Mouse (Mus musculus): Measurements from ENCODE around the gene Plppr1.

DNA sequence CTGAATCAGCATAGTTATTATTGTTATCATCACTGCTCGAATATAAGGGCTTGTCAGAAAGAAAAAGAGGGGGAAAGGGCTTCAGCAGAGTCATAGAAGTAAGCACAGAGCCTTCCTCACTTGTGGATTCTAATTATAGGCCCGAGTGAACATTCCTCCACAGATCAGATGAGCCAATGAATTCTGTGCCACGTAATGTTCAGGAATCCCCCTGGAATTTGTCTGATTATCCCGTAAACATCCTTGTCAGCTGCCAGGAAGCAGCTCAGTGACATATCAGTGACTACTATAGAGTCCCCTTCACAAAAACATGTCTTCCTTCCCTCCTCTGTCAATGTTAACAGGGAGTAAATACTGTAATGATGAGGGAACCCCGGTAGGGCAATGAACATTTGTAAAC is 50.9 kb downstream of the Plppr1 start:
- TF ChIP-seq EP300 (IDR thresholded peaks at IDR 0.05; ENCODE audit: insufficient read depth, low read depth, low read length) (no peak), POLR2A (IDR thresholded peaks at IDR 0.05; ENCODE audit: insufficient read depth, low read length) (no peak)
